Mouse (Mus musculus) midbrain, embryonic 15.5 days (tissue): ENCODE data around the gene Gatb. TPM values are rescaled to one million over a fixed set of nuclear protein-coding genes. Genes with fewer than 3 reads are reported as not detected.

ENCODE experiments used
- ATAC-seq: fragments of 200-750 bp; cut with Nextera tagmentation; replicated peaks from 2 replicates; pipeline ENCODE4 v1.8.0; 2017; ENCODE audit warnings: moderate TSS enrichment
- H3K27ac ChIP-seq: fragments of 300-500 bp; sonication (generic); 2 replicates; pipeline ENCODE4 v1.5.1; 2015; ENCODE audit warnings: mild to moderate bottlenecking, inconsistent platforms
- H3K27me3 ChIP-seq: fragments of 300-500 bp; sonication (generic); replicated peaks from 2 replicates; pipeline ENCODE4 v1.6.1; 2015; ENCODE audit warnings: inconsistent platforms
- H3K36me3 ChIP-seq: fragments of 300-500 bp; sonication (generic); replicated peaks from 2 replicates; pipeline ENCODE4 v1.6.1; 2015; ENCODE audit warnings: inconsistent platforms
- H3K4me1 ChIP-seq: fragments of 300-500 bp; sonication (generic); 2 replicates; pipeline ENCODE4 v1.6.1; 2015; ENCODE audit warnings: inconsistent platforms
- H3K4me2 ChIP-seq: fragments of 300-500 bp; sonication (generic); 2 replicates; pipeline ENCODE4 v1.6.1; 2015; ENCODE audit warnings: inconsistent platforms, mild to moderate bottlenecking, moderate library complexity
- H3K4me3 ChIP-seq: fragments of 300-500 bp; sonication (generic); 2 replicates; pipeline ENCODE4 v1.5.1; 2015; ENCODE audit warnings: mild to moderate bottlenecking, inconsistent platforms
- H3K9ac ChIP-seq: fragments of 300-500 bp; sonication (generic); 2 replicates; pipeline ENCODE4 v1.6.1; 2015; ENCODE audit warnings: mild to moderate bottlenecking, inconsistent platforms
- H3K9me3 ChIP-seq: fragments of 300-500 bp; sonication (generic); 2 replicates; pipeline ENCODE4 v1.6.1; 2016; ENCODE audit warnings: inconsistent platforms
- WGBS: fragments of 180-500 bp; shearing (Covaris S2); methylation state at CpG from one replicate; pipeline ENCODE4 v1.1.7; 2015; ENCODE audit warnings: mixed read lengths; 5-methylcytosine and 5-hydroxymethylcytosine counted together
- polyA plus RNA-seq: library from polyadenylated mRNA; unstranded; fragments of >200 nt; fragmentation: Nextera tagmentation; extraction: Ambion mirVana; gene quantifications from 2 replicates; pipeline ENCODE4 v1.2.1, GENCODE M21; 2015

Gatb gene
- polyA plus RNA-seq, 1 experiment from 2014 or later, result 22.8 TPM

DNA sequence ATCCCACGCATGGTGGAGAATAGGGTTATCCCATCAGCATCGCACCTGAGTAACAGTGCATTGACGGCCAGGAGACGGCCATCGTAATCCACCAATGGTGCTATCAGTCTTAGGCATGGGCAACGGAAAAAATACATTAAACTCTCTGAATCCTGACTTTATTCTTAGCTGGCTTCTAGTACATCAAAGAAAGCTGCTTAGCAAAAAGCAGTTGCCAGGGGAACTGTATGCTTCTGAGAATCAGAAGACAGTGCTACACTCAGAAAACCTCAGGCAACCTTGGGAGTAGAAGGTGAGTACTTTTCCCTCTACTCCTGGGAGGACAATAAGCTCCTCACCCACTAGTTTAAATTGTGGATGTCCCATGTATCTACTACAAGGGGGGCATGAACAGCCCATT lies 93.8 kb downstream of the Gatb start:
- no peak for ATAC-seq
- Histone ChIP-seq H3K4me2 (no peak overlapping the region), H3K4me1 (no peaks in the 10 kb centered on the region), H3K9ac (no peak overlapping the region), H3K9me3 (no peaks in the 10 kb centered on the region), H3K27ac (no peak overlapping the region), H3K36me3 (no peaks in the 10 kb centered on the region), H3K4me3 (no peak overlapping the region), H3K27me3 (no peaks in the 10 kb centered on the region)
- 79% methylated on average over 6 of the region's 6 CpGs for WGBS

DNA sequence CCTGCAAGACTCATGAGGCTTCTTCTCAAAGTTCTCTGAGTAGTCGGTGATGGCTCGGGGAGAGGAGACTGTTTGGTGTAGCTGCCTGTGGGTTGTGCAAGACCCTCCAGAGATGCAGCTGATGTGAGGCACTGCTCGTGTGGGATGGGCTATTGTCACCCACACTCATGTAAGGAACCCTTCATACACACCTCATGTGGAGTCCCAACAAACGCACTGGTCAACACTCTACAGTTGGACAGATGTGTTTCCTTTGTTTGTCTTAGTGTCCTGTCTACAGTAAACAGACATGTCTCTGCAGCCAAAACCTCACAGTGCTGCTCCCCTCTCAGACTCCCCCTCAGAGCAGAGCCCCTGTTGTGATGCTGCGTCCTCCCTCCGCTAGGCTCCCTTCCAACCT lies 95.9 kb downstream of the Gatb start:
- H3K27ac ChIP-seq, result no peak overlapping the region
- no peak overlapping the region for H3K4me2 ChIP-seq
- 87% methylated on average over 6 of the region's 6 CpGs for WGBS
- no peaks in the 10 kb centered on the region for H3K36me3 ChIP-seq
- no peaks in the 10 kb centered on the region for H3K9me3 ChIP-seq
- H3K27me3 ChIP-seq, result no peaks in the 10 kb centered on the region
- H3K4me3 ChIP-seq, result no peak overlapping the region
- no peak overlapping the region for H3K9ac ChIP-seq
- no peaks in the 10 kb centered on the region for H3K4me1 ChIP-seq
- no peak for ATAC-seq

DNA sequence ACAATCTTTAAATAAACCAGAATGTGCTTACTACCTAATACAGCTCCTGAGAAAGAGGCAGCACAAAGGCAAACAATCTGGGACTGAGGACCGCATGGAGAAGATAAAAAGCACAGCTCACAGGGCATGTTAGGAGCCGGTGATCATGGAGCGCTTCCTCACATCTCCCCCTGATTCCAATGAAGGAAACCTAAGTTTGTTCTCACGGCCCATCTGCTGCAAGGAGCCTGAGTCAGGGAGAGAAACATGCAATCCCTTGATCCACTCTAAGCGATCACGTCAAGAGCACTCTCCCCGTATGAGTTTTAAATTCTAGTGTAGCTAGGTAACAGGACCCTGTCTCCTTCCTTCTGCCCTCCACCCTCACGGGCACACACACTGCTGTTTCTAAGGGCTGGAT lies 103.2 kb downstream of the Gatb start:
- H3K4me2 ChIP-seq, result no peak overlapping the region
- no peak overlapping the region for H3K4me3 ChIP-seq
- H3K9me3 ChIP-seq, result no peaks in the 10 kb centered on the region
- H3K36me3 ChIP-seq, result no peaks in the 10 kb centered on the region
- WGBS, result 79% methylated on average over 8 of the region's 8 CpGs
- H3K27ac ChIP-seq, result no peak overlapping the region
- no peaks in the 10 kb centered on the region for H3K27me3 ChIP-seq
- H3K9ac ChIP-seq, result no peak overlapping the region
- no peaks in the 10 kb centered on the region for H3K4me1 ChIP-seq
- ATAC-seq, result no peak

DNA sequence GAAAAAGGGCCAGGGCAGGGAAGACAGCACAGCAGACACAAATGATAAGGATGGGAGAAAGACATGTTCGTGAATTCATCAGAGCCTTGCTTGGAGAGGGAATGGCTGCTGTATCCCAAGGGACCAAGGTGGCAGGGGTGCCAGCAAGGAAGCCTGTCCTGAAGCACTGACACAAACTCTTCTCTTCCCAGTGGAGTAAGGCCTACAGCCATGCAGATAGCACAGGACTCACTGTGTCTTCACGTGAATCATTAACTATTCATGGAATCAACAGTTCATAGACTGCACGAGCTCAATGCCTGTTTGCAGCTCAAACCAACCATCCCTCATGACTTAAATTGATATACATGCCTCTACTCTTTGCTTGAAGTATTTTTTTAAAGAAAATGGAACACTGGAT lies 104.0 kb downstream of the Gatb start:
- Histone ChIP-seq H3K27me3 (no peaks in the 10 kb centered on the region), H3K4me1 (no peaks in the 10 kb centered on the region), H3K9me3 (no peaks in the 10 kb centered on the region), H3K9ac (no peak overlapping the region), H3K27ac (no peak overlapping the region), H3K4me3 (no peak overlapping the region), H3K36me3 (no peaks in the 10 kb centered on the region), H3K4me2 (no peak overlapping the region)
- ATAC-seq, result no peak
- 67% methylated on average over 3 of the region's 3 CpGs for WGBS

DNA sequence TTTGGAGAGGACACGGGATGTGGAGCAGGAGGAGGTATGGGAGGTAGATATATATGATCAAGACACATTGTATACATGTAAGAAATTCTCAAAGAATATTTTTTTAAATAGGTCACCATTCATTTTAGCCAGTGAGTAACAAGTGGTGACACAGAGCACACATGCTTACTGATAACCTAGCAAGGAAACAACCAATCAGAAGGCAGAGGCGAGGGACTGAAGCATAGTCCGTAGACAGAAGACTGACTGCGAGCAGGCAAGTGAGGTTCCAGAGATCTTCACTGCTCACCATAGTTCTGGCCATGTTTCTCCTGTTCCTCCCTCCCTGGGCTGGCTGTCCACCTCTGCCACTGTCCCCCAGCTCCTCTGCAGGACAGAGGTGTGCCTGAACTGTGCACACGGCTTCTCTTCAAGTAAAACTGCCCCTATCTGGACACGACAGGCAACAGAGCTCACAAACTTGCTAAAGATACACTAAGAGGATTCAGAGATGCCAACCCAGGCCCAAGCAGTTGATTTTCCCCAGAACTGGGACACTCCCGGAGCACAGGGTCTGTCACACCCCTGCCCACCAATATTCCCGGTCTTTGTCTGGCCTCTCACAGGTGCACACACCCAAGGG lies 105.5 kb downstream of the Gatb start:
- WGBS, result 85% methylated on average over 8 of the region's 8 CpGs
- no peaks in the 10 kb centered on the region for H3K27me3 ChIP-seq
- no peak overlapping the region for H3K4me2 ChIP-seq
- H3K9me3 ChIP-seq, result no peaks in the 10 kb centered on the region
- no peak overlapping the region for H3K4me3 ChIP-seq
- H3K4me1 ChIP-seq, result no peaks in the 10 kb centered on the region
- H3K36me3 ChIP-seq, result no peaks in the 10 kb centered on the region
- H3K27ac ChIP-seq, result no peak overlapping the region
- ATAC-seq, result no peak
- no peak overlapping the region for H3K9ac ChIP-seq

DNA sequence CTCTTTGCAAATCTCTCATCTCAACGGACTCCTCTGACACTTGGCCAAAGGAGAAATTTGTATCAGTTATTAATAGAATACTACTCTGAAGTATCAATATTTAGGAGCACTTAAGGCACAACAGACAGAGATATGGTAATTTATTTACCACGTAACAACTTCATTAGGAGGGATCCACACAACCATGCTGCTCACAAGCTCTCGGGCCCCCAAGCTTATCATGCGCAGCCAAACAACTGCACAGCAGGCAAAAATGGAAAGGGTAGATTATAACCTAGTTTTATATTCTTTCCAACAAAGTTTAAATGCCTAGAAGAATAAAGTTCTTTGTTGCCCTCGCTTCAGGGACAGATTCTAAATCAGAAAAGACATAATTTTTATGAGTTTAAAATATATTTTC lies 106.0 kb downstream of the Gatb start:
- H3K36me3 ChIP-seq, result no peaks in the 10 kb centered on the region
- H3K4me2 ChIP-seq, result no peak overlapping the region
- no peaks in the 10 kb centered on the region for H3K4me1 ChIP-seq
- ATAC-seq, result no peak
- H3K9ac ChIP-seq, result no peak overlapping the region
- no peak overlapping the region for H3K27ac ChIP-seq
- H3K4me3 ChIP-seq, result no peak overlapping the region
- no peaks in the 10 kb centered on the region for H3K27me3 ChIP-seq
- WGBS, result 84% methylated on average over 5 of the region's 5 CpGs
- H3K9me3 ChIP-seq, result no peaks in the 10 kb centered on the region

DNA sequence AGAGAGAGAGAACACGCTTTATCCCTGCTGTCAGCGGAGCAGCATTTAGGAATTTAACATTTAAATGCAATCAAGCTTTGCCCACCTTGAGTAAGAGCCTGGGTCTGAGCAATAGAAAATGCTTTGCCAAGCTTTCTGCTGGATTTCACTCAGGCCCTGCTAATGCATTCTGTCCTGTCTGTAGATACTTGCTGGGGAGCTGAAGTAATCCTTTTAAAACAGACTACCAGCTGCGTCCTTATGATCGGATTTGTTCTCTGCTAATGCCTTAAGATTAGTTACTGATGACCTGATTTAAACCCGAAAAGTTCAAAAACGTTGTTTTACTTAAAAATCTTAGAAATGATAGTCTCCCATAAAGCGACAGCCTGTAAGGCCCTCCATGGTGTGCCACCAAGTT lies 107.2 kb downstream of the Gatb start:
- H3K4me1 ChIP-seq, result no peaks in the 10 kb centered on the region

DNA sequence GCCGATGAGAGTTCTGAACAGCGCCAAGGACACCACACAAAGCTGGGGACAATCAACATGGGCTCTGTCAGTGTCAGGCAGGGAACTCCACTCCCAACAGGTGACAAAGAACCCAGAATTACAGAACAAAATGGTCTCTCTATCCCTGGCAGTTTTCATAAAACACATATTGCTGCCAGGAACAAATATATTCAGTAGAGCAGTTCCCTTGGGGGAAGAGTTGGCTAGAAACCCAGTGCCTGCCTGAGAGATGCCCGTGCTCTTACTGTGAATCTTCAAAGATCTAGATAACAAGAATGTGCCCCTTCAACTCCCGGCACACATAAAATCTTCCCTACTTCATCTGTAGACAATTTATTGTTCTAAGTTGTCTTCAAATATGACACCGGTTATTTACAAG lies 109.7 kb downstream of the Gatb start:
- no peak for ATAC-seq
- H3K27me3 ChIP-seq, result no peaks in the 10 kb centered on the region
- no peak overlapping the region for H3K4me2 ChIP-seq
- H3K36me3 ChIP-seq, result no peaks in the 10 kb centered on the region
- H3K4me3 ChIP-seq, result no peak overlapping the region
- no peaks in the 10 kb centered on the region for H3K4me1 ChIP-seq
- H3K9ac ChIP-seq, result no peak overlapping the region
- no peaks in the 10 kb centered on the region for H3K9me3 ChIP-seq
- WGBS, result 82% methylated on average over 5 of the region's 5 CpGs
- no peak overlapping the region for H3K27ac ChIP-seq

More for the DNA sequence above, 107.2 kb downstream of the Gatb start:
- no peak overlapping the region for H3K4me2 ChIP-seq
- H3K9me3 ChIP-seq, result no peaks in the 10 kb centered on the region
- WGBS, result 36% methylated on average over 7 of the region's 7 CpGs
- no peaks in the 10 kb centered on the region for H3K27me3 ChIP-seq
- H3K9ac ChIP-seq, result no peak overlapping the region
- no peak overlapping the region for H3K4me3 ChIP-seq
- ATAC-seq, result no peak
- no peaks in the 10 kb centered on the region for H3K36me3 ChIP-seq
- no peak overlapping the region for H3K27ac ChIP-seq

DNA sequence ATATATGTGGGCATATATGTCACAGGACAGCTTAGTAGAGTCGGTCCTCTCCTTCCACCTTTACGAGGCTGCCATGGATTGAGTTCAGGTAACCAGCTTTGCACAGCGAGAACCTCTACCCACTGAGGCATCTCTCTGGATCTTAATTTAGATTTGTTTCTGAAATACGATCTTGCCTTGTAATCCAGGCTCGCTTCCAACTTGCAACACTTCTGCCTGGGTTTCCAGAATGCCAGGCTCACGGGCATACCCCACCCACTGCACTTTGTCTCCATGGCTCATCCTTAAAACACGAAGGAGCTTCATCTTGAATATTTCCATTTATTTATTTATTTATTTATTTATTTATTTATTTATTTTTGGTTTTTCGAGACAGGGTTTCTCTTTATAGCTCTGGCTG lies 111.4 kb downstream of the Gatb start:
- ATAC-seq, result no peak
- Histone ChIP-seq H3K9me3 (no peaks in the 10 kb centered on the region), H3K4me1 (no peaks in the 10 kb centered on the region), H3K36me3 (no peaks in the 10 kb centered on the region), H3K4me3 (no peak overlapping the region), H3K27me3 (no peaks in the 10 kb centered on the region), H3K27ac (no peak overlapping the region), H3K9ac (no peak overlapping the region), H3K4me2 (no peak overlapping the region)
- WGBS, result 93% methylated on average over 8 of the region's 8 CpGs

DNA sequence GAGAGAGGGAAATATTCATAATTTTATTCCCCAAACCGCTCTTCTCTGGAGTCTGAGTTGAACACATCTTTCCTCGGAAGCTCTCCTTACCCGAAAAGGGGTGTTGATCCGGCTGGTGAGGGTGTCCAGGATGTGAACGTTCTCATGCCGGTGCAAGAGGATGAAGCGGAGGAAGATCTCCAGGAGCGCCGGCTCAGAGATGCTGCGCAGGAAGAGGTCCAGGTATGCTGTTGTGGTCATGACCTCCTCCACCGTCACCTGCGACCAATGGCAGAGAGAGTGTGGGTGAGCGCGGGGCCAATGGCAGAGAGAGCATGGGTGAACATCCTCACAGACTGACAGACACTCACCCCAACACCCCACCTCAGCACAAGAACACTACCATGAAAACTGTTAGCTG lies 114.4 kb downstream of the Gatb start:
- no peak for ATAC-seq
- Histone ChIP-seq H3K27me3 (no peaks in the 10 kb centered on the region), H3K27ac (no peak overlapping the region), H3K4me3 (no peak overlapping the region), H3K4me2 (no peak overlapping the region), H3K4me1 (peaks cover 4% of the 10 kb centered on the region), H3K9me3 (no peaks in the 10 kb centered on the region), H3K9ac (no peak overlapping the region), H3K36me3 (no peaks in the 10 kb centered on the region)
- WGBS, result 92% methylated on average over 14 of the region's 14 CpGs

DNA sequence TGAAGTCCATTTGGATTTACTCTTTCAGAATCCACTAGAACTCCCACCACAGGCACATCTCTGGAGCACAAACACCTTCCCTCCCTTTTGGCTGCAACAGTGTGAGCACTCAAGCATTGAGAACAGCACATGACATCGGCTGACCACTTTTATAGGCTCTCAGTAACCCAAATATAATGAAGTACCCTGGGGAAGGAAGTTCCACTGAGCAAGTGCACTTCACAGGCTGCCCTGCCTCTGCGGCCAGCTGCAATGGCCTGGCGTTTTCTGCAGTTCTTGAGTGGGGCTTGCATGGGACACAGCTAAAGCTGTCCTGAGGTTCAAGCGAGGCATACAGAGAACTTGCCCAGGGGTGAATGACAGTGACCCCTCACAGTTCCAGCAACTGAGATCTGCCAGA lies 117.2 kb downstream of the Gatb start:
- Histone ChIP-seq H3K27me3 (no peaks in the 10 kb centered on the region), H3K27ac (no peak overlapping the region), H3K9ac (no peak overlapping the region), H3K4me3 (no peak overlapping the region), H3K4me1 (peaks cover 4% of the 10 kb centered on the region), H3K9me3 (no peaks in the 10 kb centered on the region), H3K4me2 (no peak overlapping the region), H3K36me3 (no peaks in the 10 kb centered on the region)
- no peak for ATAC-seq
- WGBS, result 57% methylated on average over 4 of the region's 4 CpGs

DNA sequence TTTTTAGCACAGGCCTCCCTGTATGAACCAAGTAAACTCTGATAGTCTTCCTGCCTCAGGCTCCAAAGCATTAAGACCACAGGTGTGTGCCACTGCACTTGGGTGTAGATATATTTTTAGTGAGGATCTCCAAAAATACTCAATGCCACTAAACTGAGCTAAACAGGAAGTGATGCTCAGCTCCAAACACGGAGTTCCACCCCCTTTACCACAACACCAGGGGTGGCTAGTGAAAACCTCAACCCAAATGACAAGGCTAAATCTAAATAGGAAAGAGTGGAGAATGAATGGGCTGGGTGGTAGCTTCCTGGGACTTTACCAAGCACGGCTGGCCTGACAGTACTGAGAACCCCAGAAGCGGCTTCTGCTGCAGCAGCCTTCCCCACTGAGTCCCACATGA lies 119.1 kb downstream of the Gatb start:
- Histone ChIP-seq H3K4me3 (no peak overlapping the region), H3K9me3 (no peaks in the 10 kb centered on the region), H3K27ac (no peak overlapping the region), H3K4me2 (no peak overlapping the region), H3K4me1 (peaks cover 4% of the 10 kb centered on the region), H3K27me3 (no peaks in the 10 kb centered on the region), H3K36me3 (no peaks in the 10 kb centered on the region), H3K9ac (no peak overlapping the region)
- 34% methylated on average over 3 of the region's 3 CpGs for WGBS
- ATAC-seq, result no peak

DNA sequence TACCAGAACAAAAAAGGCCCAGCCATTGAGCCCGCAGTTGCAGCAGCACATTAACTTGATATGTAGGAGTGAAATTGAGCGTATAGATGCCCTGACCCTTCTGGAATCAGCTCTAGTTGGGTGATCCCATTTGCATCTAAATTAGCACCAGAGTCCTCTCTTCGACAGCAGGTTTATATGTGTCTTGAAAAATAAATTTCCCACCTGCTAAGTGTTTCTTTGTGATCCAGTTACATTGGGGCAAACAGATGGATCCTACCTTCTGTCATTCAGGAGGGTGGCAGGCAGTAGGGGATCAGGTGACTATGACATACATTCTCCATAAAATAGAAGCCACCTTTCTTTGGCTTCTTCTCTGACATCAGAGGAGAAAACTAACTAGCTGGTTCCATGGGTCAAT lies 121.1 kb downstream of the Gatb start:
- Histone ChIP-seq H3K36me3 (no peaks in the 10 kb centered on the region), H3K4me3 (no peak overlapping the region), H3K9me3 (no peaks in the 10 kb centered on the region), H3K4me2 (no peak overlapping the region), H3K27me3 (no peaks in the 10 kb centered on the region), H3K4me1 (peaks cover 4% of the 10 kb centered on the region), H3K27ac (no peak overlapping the region), H3K9ac (no peak overlapping the region)
- ATAC-seq, result no peak
- 62% methylated on average over 3 of the region's 3 CpGs for WGBS
